Mouse (Mus musculus) megakaryocyte, embryonic 14.5 days (primary cell): ENCODE results near the gene Sbk3. TPM values are rescaled to one million over a fixed set of nuclear protein-coding genes. Genes with fewer than 3 reads are reported as not detected.

Source experiments
- H3K27me3 ChIP-seq: replicated peaks from 2 replicates; pipeline ENCODE3; 2012; ENCODE audit warnings: inconsistent platforms
- H3K36me3 ChIP-seq: replicated peaks from 2 replicates; pipeline ENCODE3; 2012; ENCODE audit warnings: low read length, inconsistent platforms, mixed read lengths
- H3K4me1 ChIP-seq: 2 replicates; pipeline ENCODE4 v1.6.1; 2012; ENCODE audit warnings: inconsistent platforms
- H3K4me3 ChIP-seq: replicated peaks from 2 replicates; pipeline ENCODE3; 2012; ENCODE audit warnings: moderate library complexity, mild to moderate bottlenecking, inconsistent platforms
- H3K9me3 ChIP-seq: 2 replicates; pipeline ENCODE4 v1.6.1; 2012; ENCODE audit warnings: inconsistent platforms
- FLI1 ChIP-seq: IDR thresholded peaks from 2 replicates; pipeline ENCODE4 v1.6.1; 2012; ENCODE audit warnings: low read length, inconsistent platforms, mixed read lengths
- GATA1 ChIP-seq: IDR thresholded peaks from 3 replicates; pipeline ENCODE4 v1.6.1; 2012; ENCODE audit warnings: mixed read lengths, low read length, inconsistent platforms, borderline replicate concordance
- polyA plus RNA-seq: library from polyadenylated mRNA; stranded (reverse); fragments of >175 nt; gene quantifications from 2 replicates; pipeline ENCODE4 v1.2.3, GENCODE M21; 2012; ENCODE audit warnings: low replicate concordance; ENCODE audit not compliant: insufficient read depth

The Sbk3 gene
- polyA plus RNA-seq, 1 experiment, result 0.06 TPM

DNA sequence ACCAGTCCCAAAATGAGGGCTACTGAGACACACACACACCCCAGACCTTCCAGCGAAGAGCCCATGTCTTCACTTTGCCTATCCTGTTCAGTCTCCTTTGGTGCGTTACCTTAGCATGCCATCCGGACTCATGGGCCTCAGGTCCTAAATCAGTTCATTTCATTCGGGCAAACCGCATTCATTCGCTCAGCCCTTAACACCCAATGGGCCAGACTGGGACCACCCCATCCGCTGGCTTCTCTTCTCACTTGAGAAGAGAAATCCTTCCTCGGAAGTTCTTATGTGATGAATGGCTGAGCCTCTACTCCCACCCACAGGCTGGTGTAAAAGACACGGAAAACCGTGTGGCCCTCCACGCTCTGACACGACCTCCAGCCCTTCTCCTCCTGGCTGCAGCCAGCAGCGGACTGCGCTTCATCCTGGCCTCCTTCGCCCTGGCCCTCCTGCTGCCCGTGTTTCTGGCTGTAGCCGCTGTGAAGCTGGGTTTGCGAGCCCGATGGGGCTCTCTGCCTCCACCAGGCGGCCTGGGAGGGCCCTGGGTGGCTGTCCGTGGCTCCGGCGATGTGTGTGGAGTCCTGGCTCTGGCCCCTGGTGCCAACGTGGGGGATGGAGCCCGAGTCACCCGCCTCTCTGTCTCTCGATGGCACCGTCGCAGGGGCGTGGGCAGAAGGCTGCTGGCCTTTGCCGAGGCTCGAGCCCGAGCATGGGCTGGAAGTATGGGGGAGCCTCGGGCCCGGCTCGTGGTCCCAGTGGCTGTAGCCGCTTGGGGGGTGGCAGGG, 47.2 kb downstream of the Sbk3 start:
- TF ChIP-seq FLI1, result no peak
- TF ChIP-seq GATA1, result no peak
- H3K36me3 ChIP-seq, result peaks cover 28% of the 10 kb centered on the region
- peaks cover 5% of the 10 kb centered on the region; the same call in 1 of the 2 replicates for H3K9me3 ChIP-seq
- H3K4me1 ChIP-seq, result peaks cover 64% of the 10 kb centered on the region
- peaks cover 58% of the 10 kb centered on the region for H3K27me3 ChIP-seq
- peak overlapping the region; percentile 86 for H3K4me3 ChIP-seq

DNA sequence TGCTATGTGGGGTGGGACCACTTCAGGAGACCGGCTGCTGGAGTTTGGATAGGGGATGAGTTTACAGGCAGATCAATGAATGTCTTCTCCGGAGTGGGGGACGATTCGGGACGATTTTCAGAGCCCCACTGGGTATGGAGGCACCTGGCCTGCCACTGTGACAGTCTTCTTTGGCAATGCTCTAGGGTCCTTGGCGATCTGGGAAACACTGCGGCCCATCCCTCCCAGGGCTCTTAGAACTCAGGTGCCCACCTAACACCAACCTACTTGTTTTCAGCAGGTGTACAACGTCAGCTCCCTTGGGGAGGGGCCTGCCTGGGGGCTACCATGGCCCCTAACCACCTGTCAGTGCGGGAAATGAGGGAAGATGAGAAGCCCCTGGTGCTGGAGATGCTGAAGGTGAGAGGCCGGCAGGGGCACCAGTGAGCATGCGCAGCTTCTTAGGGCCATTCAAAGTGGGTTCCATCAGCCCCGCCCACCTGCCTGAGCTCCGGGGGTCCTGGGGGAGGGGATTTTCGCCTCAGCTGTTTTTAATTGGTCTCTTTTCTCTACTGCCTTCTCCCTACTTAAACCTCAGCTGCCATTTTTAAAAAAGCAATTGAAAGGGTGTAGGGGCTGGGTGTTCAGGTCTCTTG, 47.9 kb downstream of the Sbk3 start:
- TF ChIP-seq FLI1, result no peak
- TF ChIP-seq GATA1, result no peak
- H3K27me3 ChIP-seq, result peaks cover 55% of the 10 kb centered on the region
- peaks cover 64% of the 10 kb centered on the region for H3K4me1 ChIP-seq
- H3K36me3 ChIP-seq, result peaks cover 36% of the 10 kb centered on the region
- H3K4me3 ChIP-seq, result peak overlapping the region; percentile 88
- H3K9me3 ChIP-seq, result peaks cover 5% of the 10 kb centered on the region; the same call in 1 of the 2 replicates

GRCm38 (mm10) chr7:4922508-4922907, 48.5 kb downstream of the Sbk3 start:
- peaks cover 67% of the 10 kb centered on the region for H3K4me1 ChIP-seq
- H3K27me3 ChIP-seq, result peaks cover 50% of the 10 kb centered on the region
- peaks cover 41% of the 10 kb centered on the region for H3K36me3 ChIP-seq
- peaks cover 5% of the 10 kb centered on the region; the same call in 1 of the 2 replicates for H3K9me3 ChIP-seq
- no peak for TF ChIP-seq GATA1
- TF ChIP-seq FLI1, result no peak
- H3K4me3 ChIP-seq, result peak overlapping the region; percentile 88

- Histone ChIP-seq H3K4me1 (peaks cover 72% of the 10 kb centered on the region), H3K36me3 (peaks cover 47% of the 10 kb centered on the region), H3K4me3 (peak within 1 kb of the TSS; percentile 88), H3K9me3 (peaks cover 5% of the 10 kb centered on the region; the same call in 1 of the 2 replicates), H3K27me3 (peaks cover 45% of the 10 kb centered on the region)
- no peak for TF ChIP-seq GATA1
- no peak for TF ChIP-seq FLI1
Observed at GRCm38 (mm10) chr7:4921824-4922482, 49.0 kb downstream of the Sbk3 start, which contains the start of gene Nat14. Gene Nat14 (plus strand): TSS chr7:4922028.

DNA sequence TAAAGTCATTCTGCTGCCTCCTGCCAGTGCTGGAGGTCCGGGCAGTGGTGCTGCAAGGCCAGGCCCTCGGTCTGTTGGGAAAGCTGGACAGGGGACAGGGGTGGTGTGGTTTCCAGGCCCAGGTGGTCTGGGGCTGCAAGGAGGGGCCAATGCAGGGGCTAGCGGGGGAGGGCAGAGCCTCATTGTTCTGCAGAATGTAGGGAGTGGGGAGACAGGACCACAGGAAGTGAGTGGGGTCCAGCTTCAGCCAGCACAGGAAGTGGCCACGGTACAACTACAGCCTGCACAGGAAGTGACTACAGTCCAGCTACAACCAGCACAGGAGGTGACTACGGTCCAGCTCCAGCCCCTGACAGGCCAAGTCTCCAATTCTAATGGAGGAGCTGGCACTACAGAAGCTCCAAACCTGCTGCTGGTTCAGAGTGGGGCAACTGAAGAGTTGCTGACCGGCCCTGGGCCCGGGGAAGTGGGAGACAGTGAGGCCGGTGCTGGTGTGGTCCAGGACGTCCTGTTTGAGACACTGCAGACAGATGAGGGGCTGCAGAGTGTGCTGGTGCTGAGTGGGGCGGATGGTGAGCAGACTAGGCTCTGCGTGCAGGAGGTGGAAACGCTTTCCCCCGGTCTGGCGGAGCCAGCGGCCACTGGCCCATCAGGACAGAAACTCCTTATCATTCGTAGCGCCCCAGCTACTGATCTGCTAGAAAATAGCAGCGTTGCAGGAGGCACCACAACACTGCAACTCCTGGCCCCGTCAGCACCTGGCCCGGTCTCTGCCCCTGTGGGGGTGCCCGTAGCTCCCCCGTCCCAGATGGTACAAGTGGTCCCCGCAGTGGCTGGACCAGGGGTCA, 49.8 kb downstream of the Sbk3 start:
- H3K36me3 ChIP-seq, result peaks cover 51% of the 10 kb centered on the region
- no peak for TF ChIP-seq GATA1
- TF ChIP-seq FLI1, result no peak

DNA sequence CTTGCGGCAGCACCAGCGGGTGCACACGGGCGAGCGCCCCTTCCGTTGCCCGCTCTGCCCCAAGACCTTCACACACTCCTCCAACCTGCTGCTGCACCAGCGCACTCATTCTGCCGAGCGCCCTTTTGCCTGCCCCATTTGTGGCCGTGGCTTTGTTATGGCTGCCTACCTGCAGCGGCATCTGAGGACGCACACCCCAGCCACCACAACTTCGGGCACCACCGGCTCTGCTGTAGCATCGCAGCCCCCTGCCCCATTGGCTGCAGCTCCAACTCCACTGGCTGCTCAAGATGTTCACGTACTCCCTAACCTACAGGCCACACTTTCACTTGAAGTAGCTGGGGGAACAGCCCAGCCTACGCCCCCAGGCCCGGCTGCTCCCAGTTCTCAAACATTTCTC, 50.5 kb downstream of the Sbk3 start:
- Histone ChIP-seq H3K9me3 (peaks cover 5% of the 10 kb centered on the region; the same call in 1 of the 2 replicates), H3K36me3 (peaks cover 51% of the 10 kb centered on the region), H3K4me3 (no peak overlapping the region), H3K27me3 (peaks cover 30% of the 10 kb centered on the region), H3K4me1 (peaks cover 80% of the 10 kb centered on the region)
- TF ChIP-seq GATA1 (no peak), FLI1 (no peak)

More for the DNA sequence above, 49.8 kb downstream of the Sbk3 start:
- H3K27me3 ChIP-seq, result peaks cover 37% of the 10 kb centered on the region
- H3K4me3 ChIP-seq, result peak overlapping the region; percentile 81
- H3K9me3 ChIP-seq, result peaks cover 5% of the 10 kb centered on the region; the same call in 1 of the 2 replicates
- peaks cover 80% of the 10 kb centered on the region for H3K4me1 ChIP-seq

DNA sequence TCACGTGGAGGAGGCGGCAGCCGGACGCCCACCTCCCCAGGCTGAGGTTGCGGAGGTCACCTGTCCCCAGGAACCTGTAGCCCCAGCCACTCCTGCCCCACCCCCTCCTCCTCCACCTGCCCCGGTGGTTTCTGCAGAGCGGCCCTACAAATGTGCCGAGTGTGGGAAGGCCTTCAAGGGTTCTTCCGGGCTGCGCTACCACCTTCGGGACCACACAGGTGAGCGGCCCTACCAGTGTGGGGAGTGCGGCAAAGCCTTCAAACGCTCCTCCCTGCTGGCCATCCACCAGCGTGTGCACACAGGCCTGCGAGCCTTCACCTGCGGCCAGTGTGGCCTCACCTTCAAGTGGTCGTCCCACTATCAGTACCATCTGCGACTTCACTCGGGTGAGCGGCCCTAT, 51.0 kb downstream of the Sbk3 start:
- TF ChIP-seq FLI1 (no peak), GATA1 (no peak)
- peaks cover 74% of the 10 kb centered on the region for H3K4me1 ChIP-seq
- peaks cover 26% of the 10 kb centered on the region for H3K27me3 ChIP-seq
- peaks cover 5% of the 10 kb centered on the region; the same call in 1 of the 2 replicates for H3K9me3 ChIP-seq
- peaks cover 51% of the 10 kb centered on the region for H3K36me3 ChIP-seq
- H3K4me3 ChIP-seq, result peak overlapping the region; percentile 2

DNA sequence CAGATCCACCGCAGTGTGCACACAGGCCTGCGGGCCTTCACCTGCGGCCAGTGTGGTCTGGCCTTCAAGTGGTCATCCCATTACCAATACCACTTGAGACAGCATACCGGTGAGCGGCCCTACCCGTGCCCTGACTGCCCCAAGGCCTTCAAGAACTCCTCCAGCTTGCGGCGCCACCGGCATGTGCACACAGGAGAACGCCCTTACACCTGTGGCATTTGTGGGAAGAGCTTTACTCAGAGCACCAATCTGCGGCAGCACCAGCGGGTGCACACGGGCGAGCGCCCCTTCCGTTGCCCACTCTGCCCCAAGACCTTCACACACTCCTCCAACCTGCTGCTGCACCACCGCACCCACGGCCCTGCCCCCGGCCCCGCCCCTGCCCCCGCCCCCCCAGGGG, 51.9 kb downstream of the Sbk3 start:
- Histone ChIP-seq H3K27me3 (peaks cover 18% of the 10 kb centered on the region), H3K4me3 (no peak overlapping the region), H3K9me3 (peaks cover 5% of the 10 kb centered on the region; the same call in 1 of the 2 replicates), H3K4me1 (peaks cover 71% of the 10 kb centered on the region), H3K36me3 (peaks cover 51% of the 10 kb centered on the region)
- no peak for TF ChIP-seq FLI1
- TF ChIP-seq GATA1, result no peak

GRCm38 (mm10) chr7:4918681-4919080, 52.3 kb downstream of the Sbk3 start:
- H3K9me3 ChIP-seq, result peaks cover 5% of the 10 kb centered on the region; the same call in 1 of the 2 replicates
- TF ChIP-seq GATA1, result no peak
- no peak for TF ChIP-seq FLI1
- peaks cover 51% of the 10 kb centered on the region for H3K36me3 ChIP-seq
- no peak overlapping the region for H3K4me3 ChIP-seq
- H3K4me1 ChIP-seq, result peaks cover 68% of the 10 kb centered on the region
- peaks cover 14% of the 10 kb centered on the region for H3K27me3 ChIP-seq
